1 mouse cellular context compared by ENCODE assay signal in genomic region chr19:3359841-3360588, GRCm38 (mm10).
TF ChIP-seq lines count a peak whose summit lies in the region.

No protein-coding gene starts in this region.

TF ChIP-seq in MEL, 35 proteins besides CTCF, POLR2A, EP300 and RAD21 (continued from another document):
- peak; percentile 52 for TF ChIP-seq TCF12 (IDR thresholded peaks at IDR 0.05; ENCODE audit: low read depth, low read length)
- TF ChIP-seq GABPA (IDR thresholded peaks at IDR 0.05; ENCODE audit: low read depth, low read length) = no peak
- no peak for TF ChIP-seq HCFC1 (IDR thresholded peaks at IDR 0.05; ENCODE audit: low read depth, low read length)
- TF ChIP-seq NELFE (IDR thresholded peaks at IDR 0.05; ENCODE audit: low read depth, low read length) = no peak
- TF ChIP-seq ETS1 (IDR thresholded peaks at IDR 0.05; ENCODE audit: low read depth, low read length) = peak; percentile 83
- TF ChIP-seq ZNF384 (IDR thresholded peaks at IDR 0.05; ENCODE audit: low read depth, low read length) = peak; percentile 69; the same call in 1 of the 2 replicates
- no peak for TF ChIP-seq UBTF (IDR thresholded peaks at IDR 0.05; ENCODE audit: borderline replicate concordance, insufficient read depth, low read depth, low read length)
- peak; percentile 40; the same call in 1 of the 2 replicates for TF ChIP-seq BHLHE40 (IDR thresholded peaks at IDR 0.05; ENCODE audit: borderline replicate concordance, low read depth, low read length)
- TF ChIP-seq CHD2 (IDR thresholded peaks at IDR 0.05; ENCODE audit: low read length) = no peak; the same call in 1 of the 2 replicates
- TF ChIP-seq MEF2A (IDR thresholded peaks at IDR 0.05; ENCODE audit: extremely low read depth, insufficient replicate concordance, low read depth, low read length, poor library complexity, severe bottlenecking) = no peak
- no peak for TF ChIP-seq KAT2A (conservative IDR thresholded peaks at IDR 0.05; ENCODE audit: low read depth, low read length)
- no peak for TF ChIP-seq NRF1 (IDR thresholded peaks at IDR 0.05; ENCODE audit: insufficient read depth, low read depth, low read length, poor library complexity, severe bottlenecking)
- TF ChIP-seq SIN3A (IDR thresholded peaks at IDR 0.05; ENCODE audit: low read length) = peak; percentile 75
- 0 out of 2 replicates have a peak, but pooled peaks have one; percentile 30 for TF ChIP-seq MYC (IDR thresholded peaks at IDR 0.05; ENCODE audit: low read depth, low read length)
- no peak for TF ChIP-seq USF2 (IDR thresholded peaks at IDR 0.05; ENCODE audit: borderline replicate concordance in 1 of 2, insufficient read depth in 1 of 2, low read depth in 1 of 2, low read length in 2 of 2)
- TF ChIP-seq USF1 (IDR thresholded peaks at IDR 0.05; ENCODE audit: low read depth, low read length) = no peak; the same call in 1 of the 2 replicates
- TF ChIP-seq MAFK (IDR thresholded peaks at IDR 0.05; ENCODE audit: borderline replicate concordance, low read depth, low read length) = peak; percentile 70; the same call in 1 of the 2 replicates
- no peak for TF ChIP-seq TAL1 (IDR thresholded peaks at IDR 0.05; ENCODE audit: low read length)
- TF ChIP-seq ZC3H11A (IDR thresholded peaks at IDR 0.05; ENCODE audit: low read depth, low read length) = no peak
- TF ChIP-seq SMC3 (IDR thresholded peaks at IDR 0.05; ENCODE audit: low read depth, low read length) = no peak
- TF ChIP-seq CHD1 (IDR thresholded peaks at IDR 0.05; ENCODE audit: low read depth, low read length) = no peak
- no peak for TF ChIP-seq E2F4 (IDR thresholded peaks at IDR 0.05; ENCODE audit: borderline replicate concordance, low read depth, low read length)
